Mouse (Mus musculus): ENCODE measurements around the gene Wdr82.

Wdr82 gene

GRCm38 (mm10) chr9:106199535-106200272 lies 29.0 kb downstream of the Wdr82 start, which contains the start of gene Ppm1m:
TSS of gene Ppm1m (minus strand) at chr9:106199746.
- no peak for DNase-seq

- no peak for DNase-seq
These were observed 31.2 kb downstream of the Wdr82 start for GRCm38 (mm10) chr9:106201895-106202294.

DNA sequence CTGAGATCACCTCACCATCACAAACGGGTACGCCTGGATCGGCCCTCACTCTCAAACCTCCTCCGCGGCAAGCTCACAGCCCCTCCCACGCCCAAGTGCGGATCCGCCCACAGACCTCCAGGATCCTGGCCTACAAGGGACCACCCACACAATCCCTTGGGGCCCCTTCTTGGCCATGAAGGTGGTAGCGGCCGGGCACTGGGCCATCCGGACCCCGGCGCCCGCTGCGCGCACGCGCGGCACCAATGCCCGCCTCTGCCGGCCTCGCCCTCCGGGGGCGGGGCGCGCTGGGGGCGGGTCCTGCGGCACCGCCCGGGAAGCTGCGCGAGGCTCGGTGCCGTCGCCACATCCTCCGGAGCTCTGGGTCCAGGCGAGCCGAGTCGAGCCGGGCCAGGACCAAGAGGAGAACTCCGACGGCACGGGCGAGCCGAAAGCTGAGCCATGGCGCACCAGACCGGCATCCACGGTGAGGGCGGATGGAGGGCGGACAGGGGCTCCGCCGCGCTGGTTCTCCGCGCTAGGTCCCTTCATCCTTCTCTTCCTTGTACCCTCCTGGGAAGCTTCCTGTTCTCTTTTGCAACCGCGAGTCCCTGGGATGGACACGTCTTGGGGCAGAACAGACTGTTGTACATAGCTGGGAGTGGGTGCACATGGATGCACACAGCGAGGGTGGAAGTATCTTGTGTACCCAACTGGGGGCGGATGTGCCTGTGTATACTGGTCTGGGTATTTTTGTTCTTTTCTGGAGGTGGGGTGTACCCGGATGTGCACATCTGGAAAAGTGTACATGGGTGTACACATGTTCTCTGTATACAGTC lies 32.3 kb downstream of the Wdr82 start, which contains the start of gene Twf2:
Gene Twf2 (plus strand): TSS at position 290 of the 818 bp plus-strand sequence.
- DNase-seq = peak; percentile 90

DNA sequence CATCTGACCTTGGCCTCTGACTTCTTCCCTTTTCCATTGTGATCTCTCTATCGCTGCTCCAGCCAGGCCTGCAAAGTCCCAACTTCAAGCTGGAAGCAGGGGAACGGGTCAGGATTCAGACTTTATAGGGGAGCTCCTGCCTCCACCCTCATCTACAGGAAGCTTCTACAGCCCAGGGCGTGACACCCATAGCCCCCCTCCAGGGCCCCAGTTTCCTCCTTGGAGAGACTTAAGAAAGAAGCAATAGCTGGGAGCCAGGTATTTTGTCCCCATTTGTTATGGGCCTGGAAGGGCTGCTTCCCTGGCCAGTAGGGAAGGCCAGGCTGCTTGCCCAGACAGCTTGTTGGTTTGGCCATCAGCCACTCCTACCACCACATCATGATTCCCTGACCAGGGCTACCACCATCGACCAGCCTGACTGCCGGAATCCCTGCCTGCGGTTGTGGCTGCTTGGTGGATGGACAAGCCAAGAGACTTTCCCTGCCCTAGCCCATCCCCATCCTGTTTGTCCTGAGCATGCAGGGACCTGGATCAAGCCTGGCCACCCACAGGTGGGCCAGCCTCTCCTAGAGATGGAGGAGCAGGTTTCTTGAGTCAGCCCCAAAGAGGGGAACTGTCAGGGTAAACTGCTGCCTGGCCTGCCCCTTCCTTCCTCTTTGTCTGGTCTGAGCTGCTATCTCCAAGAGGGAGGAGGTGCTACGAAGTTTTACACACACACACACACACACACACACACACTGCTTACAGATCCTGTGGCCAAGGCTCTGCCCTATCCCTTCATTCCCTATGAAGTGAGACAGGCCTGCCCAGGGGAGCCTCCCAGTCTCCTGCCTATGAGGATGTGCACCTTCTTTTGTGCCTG lies 33.5 kb downstream of the Wdr82 start:
- DNase-seq = no peak

GRCm38 (mm10) chr9:106205713-106206290 lies 35.1 kb downstream of the Wdr82 start:
- DNase-seq = no peak

- no peak for DNase-seq
These were observed 35.8 kb downstream of the Wdr82 start for GRCm38 (mm10) chr9:106206515-106206914.

DNA sequence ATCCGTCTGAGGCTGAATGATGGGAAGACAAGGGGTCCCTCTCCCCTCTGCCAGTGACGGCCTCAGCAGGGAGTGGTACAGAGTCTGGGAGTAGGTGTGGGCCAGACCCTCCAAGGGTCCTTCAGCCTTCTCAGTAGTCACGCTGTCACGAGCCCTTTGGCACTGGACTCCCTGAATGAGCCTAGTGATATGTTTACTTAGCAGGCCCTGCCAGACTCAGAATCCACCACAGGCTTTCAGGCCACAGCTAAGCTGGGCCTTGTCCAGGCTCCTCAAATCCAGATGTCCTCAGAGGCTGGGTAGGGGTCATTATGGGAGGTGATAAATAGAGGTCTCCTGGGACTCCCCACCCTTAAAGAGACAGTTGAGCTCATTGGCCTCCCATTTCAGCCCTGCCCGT lies 37.5 kb downstream of the Wdr82 start:
- DNase-seq = no peak

- DNase-seq = no peak
These were observed 39.2 kb downstream of the Wdr82 start for GRCm38 (mm10) chr9:106209954-106210353.

GRCm38 (mm10) chr9:106210853-106211609 lies 40.3 kb downstream of the Wdr82 start:
- no peak for DNase-seq

- DNase-seq = peak; percentile 88
These were observed 41.2 kb downstream of the Wdr82 start for GRCm38 (mm10) chr9:106211680-106212593.

GRCm38 (mm10) chr9:106212594-106212981 lies 41.9 kb downstream of the Wdr82 start:
- DNase-seq = no peak

GRCm38 (mm10) chr9:106215341-106216125 lies 44.8 kb downstream of the Wdr82 start:
- no peak for DNase-seq

DNA sequence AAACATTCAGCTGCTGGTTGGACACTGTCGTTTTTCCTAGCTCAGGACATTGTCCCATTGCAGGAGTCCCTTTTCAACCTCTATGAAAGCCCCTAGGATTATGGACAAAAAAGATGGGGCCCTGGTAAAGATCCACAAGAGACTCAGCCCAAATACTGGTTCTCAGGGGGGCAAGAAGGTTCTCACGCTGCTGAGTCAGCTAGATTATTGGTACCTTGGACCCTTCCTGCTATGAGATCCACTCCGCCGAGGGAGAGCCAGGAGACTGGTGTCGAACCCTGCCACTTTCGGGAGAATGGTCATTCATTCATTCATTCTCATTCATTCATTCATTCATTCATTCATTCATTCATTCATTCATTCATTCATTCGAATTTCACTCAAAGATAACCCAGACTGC lies 46.2 kb downstream of the Wdr82 start:
- DNase-seq = no peak

DNA sequence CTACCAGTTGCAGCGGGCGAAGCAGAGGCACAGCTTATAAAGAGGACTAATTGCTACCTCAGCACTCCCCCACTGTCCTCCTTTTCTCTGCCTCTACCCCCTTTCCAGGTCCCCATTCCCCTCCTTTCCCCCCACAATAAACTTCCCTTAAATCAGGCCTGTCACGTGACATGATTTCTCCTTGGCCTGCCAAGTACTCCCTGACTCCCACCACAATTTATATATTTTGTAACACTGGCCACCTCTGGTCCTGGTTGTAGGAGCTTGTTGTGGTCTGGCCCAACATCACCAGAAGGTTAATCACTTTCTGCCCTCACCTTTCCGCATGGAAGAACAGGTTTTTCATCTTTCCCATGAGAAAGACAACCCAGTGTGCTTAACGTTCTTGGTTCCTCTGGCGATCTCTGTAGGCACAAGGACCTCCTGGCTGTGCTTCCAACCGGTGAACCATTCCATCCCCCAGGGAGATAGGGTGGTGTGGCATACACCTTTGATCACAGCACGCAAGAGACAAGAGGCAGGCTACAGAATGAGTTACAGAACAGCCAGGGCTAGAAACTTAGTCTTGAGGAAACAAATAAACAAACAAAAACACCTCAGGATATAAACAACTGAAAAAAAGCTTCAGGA lies 50.3 kb downstream of the Wdr82 start:
- DNase-seq = no peak

DNA sequence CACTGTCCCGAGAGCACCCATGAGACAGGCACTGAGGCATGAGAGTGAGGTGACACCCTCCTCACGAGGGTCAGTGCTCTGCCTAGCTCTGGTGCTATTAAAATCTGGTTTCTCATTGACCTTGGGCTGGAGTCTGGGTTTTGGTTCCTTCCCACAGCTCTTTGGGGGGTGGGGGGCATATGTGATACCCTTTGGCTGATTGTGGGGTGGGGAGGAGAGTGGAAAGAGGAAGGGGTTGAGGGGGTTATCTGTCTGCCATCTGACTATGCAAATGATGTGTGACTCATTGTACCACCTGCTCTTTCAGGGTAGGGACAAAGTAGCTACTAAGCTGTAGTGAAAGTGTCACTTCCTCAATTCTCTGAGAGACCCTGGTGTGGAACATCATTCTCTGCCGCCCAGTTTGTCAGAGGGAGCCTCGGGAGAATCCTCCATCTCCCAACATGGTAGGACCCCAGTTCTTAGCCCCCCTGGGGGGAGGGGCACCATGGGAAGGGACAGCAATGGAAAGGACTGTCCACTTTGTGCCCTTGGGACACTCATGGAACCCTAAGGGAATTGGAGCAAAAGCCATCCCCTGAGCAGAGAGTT lies 51.6 kb downstream of the Wdr82 start, which contains the start of gene Tlr9:
Gene Tlr9 (plus strand): TSS at position 338 of the 591 bp plus-strand sequence.
- no peak for DNase-seq

DNA sequence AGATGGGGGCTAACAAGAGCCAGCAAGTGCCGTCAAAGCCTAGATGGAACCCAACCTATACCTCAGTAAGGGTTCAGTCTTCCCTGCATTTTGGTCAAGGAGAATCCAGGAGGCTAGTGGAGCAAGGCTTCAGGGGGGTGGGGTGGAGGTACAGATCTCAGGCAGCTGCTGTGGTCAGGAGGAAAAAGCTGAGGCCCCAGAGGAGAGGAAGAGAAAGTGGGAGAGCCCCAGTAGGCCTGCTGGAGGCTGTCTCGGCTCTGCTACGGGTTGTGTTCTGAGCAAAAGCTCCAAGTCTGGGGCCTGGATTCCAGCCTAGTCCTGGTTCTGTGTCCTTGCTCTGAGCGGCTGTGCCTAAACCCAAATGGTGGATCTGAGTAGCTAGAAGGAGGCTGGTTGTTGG lies 52.3 kb downstream of the Wdr82 start:
- DNase-seq = no peak

GRCm38 (mm10) chr9:106225469-106226150 lies 54.9 kb downstream of the Wdr82 start:
- DNase-seq = no peak

GRCm38 (mm10) chr9:106226151-106226682 lies 55.5 kb downstream of the Wdr82 start:
- DNase-seq = no peak

Data from liver (tissue).